Mouse (Mus musculus): ENCODE measurements at regions not wholly inside any gene's neighbourhood (a gene's known extent, or its start where the extent isn't known, plus 50 kb on each side); places are given as distances from the start of the nearest gene placed in this dataset.
"Not testable (repeated sequence)": the region's sequence is repeated elsewhere in the genome, so short reads cannot be mapped to it uniquely, and the experiment has no call there.

GRCm38 (mm10) chr17:4024384-4024783 is 328.3 kb upstream of the Nox3 start:
- Histone ChIP-seq H3K4me2 (replicated peaks) (no peak overlapping the region), H3K9me3 (no peaks in the 10 kb centered on the region), H3K27me3 (no peaks in the 10 kb centered on the region), H3K36me3 (no peaks in the 10 kb centered on the region), H3K9ac (replicated peaks) (no peak overlapping the region), H3K4me3 (replicated peaks) (no peak overlapping the region), H3K4me1 (replicated peaks) (no peaks in the 10 kb centered on the region), H3K27ac (no peak overlapping the region)
- WGBS: 80% methylated on average over 2 of the region's 2 CpGs
- ATAC-seq: no peak

GRCm38 (mm10) chr17:4029202-4029601 is 333.1 kb upstream of the Nox3 start:
- no peaks in the 10 kb centered on the region for H3K27me3 ChIP-seq
- no peak overlapping the region for H3K27ac ChIP-seq
- no peak for ATAC-seq
- H3K36me3 ChIP-seq: no peaks in the 10 kb centered on the region
- H3K4me3 ChIP-seq (replicated peaks): no peak overlapping the region
- 65% methylated on average over 9 of the region's 9 CpGs for WGBS
- H3K4me2 ChIP-seq (replicated peaks): no peak overlapping the region
- no peak overlapping the region for H3K9ac ChIP-seq (replicated peaks)
- no peaks in the 10 kb centered on the region for H3K4me1 ChIP-seq (replicated peaks)
- no peaks in the 10 kb centered on the region for H3K9me3 ChIP-seq

- no peaks in the 10 kb centered on the region for H3K27me3 ChIP-seq
- no peak overlapping the region for H3K4me2 ChIP-seq (replicated peaks)
- WGBS: 62% methylated on average over 3 of the region's 3 CpGs
- ATAC-seq: no peak
- no peaks in the 10 kb centered on the region for H3K9me3 ChIP-seq
- H3K4me1 ChIP-seq (replicated peaks): peaks cover 6% of the 10 kb centered on the region
- no peak overlapping the region for H3K4me3 ChIP-seq (replicated peaks)
- H3K36me3 ChIP-seq: no peaks in the 10 kb centered on the region
- H3K9ac ChIP-seq (replicated peaks): no peak overlapping the region
- no peak overlapping the region for H3K27ac ChIP-seq
Measured at GRCm38 (mm10) chr17:4034816-4035360, 338.8 kb upstream of the Nox3 start.

- Histone ChIP-seq H3K27ac (no peak overlapping the region; the same call in 1 of the 2 replicates), H3K36me3 (no peaks in the 10 kb centered on the region), H3K4me2 (replicated peaks) (no peak overlapping the region), H3K4me1 (replicated peaks) (peaks cover 9% of the 10 kb centered on the region), H3K4me3 (replicated peaks) (no peak overlapping the region), H3K9me3 (no peaks in the 10 kb centered on the region), H3K27me3 (no peaks in the 10 kb centered on the region), H3K9ac (replicated peaks) (no peak overlapping the region)
- WGBS: 22% methylated on average over 5 of the region's 5 CpGs
- ATAC-seq: peak; percentile 60
Measured at GRCm38 (mm10) chr17:4040104-4040664, 344.1 kb upstream of the Nox3 start.

- not testable (repeated sequence) for H3K4me2 ChIP-seq (replicated peaks); H3K4me1 ChIP-seq (replicated peaks); H3K27me3 ChIP-seq; H3K27ac ChIP-seq; H3K9ac ChIP-seq (replicated peaks); H3K36me3 ChIP-seq; ATAC-seq; H3K4me3 ChIP-seq (replicated peaks); H3K9me3 ChIP-seq
Measured at GRCm38 (mm10) chr17:4060186-4060585, 364.1 kb upstream of the Nox3 start.

GRCm38 (mm10) chr17:4073381-4073780 is 377.3 kb upstream of the Nox3 start:
- Histone ChIP-seq H3K9ac (replicated peaks) (no peak overlapping the region), H3K9me3 (no peaks in the 10 kb centered on the region), H3K36me3 (no peaks in the 10 kb centered on the region), H3K27me3 (no peaks in the 10 kb centered on the region), H3K4me3 (replicated peaks) (no peak overlapping the region), H3K4me2 (replicated peaks) (no peak overlapping the region), H3K27ac (no peak overlapping the region), H3K4me1 (replicated peaks) (no peaks in the 10 kb centered on the region)
- ATAC-seq: no peak
- 62% methylated on average over 2 of the region's 2 CpGs for WGBS

- H3K4me2 ChIP-seq (replicated peaks): no peak overlapping the region
- WGBS: 83% methylated on average over 2 of the region's 2 CpGs
- no peaks in the 10 kb centered on the region for H3K27me3 ChIP-seq
- H3K27ac ChIP-seq: no peak overlapping the region
- H3K36me3 ChIP-seq: no peaks in the 10 kb centered on the region
- H3K4me3 ChIP-seq (replicated peaks): no peak overlapping the region
- ATAC-seq: no peak
- no peak overlapping the region for H3K9ac ChIP-seq (replicated peaks)
- no peaks in the 10 kb centered on the region for H3K9me3 ChIP-seq
- no peaks in the 10 kb centered on the region for H3K4me1 ChIP-seq (replicated peaks)
Measured at GRCm38 (mm10) chr17:4080564-4080963, 384.5 kb upstream of the Nox3 start.

- Histone ChIP-seq H3K9ac (replicated peaks) (no peak overlapping the region), H3K27me3 (no peaks in the 10 kb centered on the region), H3K4me2 (replicated peaks) (no peak overlapping the region), H3K4me1 (replicated peaks) (no peaks in the 10 kb centered on the region), H3K27ac (no peak overlapping the region), H3K4me3 (replicated peaks) (no peak overlapping the region), H3K36me3 (no peaks in the 10 kb centered on the region), H3K9me3 (no peaks in the 10 kb centered on the region)
- ATAC-seq: no peak
- 52% methylated on average over 1 of the region's 1 CpGs for WGBS
Measured at GRCm38 (mm10) chr17:4094621-4095020, 398.6 kb upstream of the Nox3 start.

GRCm38 (mm10) chr17:4103321-4103720 is 407.3 kb upstream of the Nox3 start:
- H3K27me3 ChIP-seq: no peaks in the 10 kb centered on the region
- H3K9ac ChIP-seq (replicated peaks): no peak overlapping the region
- WGBS: 92% methylated on average over 3 of the region's 3 CpGs
- no peak overlapping the region for H3K4me3 ChIP-seq (replicated peaks)
- H3K4me2 ChIP-seq (replicated peaks): no peak overlapping the region
- H3K36me3 ChIP-seq: no peaks in the 10 kb centered on the region
- no peak overlapping the region for H3K27ac ChIP-seq
- no peaks in the 10 kb centered on the region for H3K9me3 ChIP-seq
- H3K4me1 ChIP-seq (replicated peaks): no peaks in the 10 kb centered on the region
- no peak for ATAC-seq

- Histone ChIP-seq H3K4me2 (replicated peaks) (no peak overlapping the region), H3K27ac (no peak overlapping the region), H3K9me3 (no peaks in the 10 kb centered on the region), H3K4me3 (replicated peaks) (no peak overlapping the region), H3K9ac (replicated peaks) (no peak overlapping the region), H3K27me3 (no peaks in the 10 kb centered on the region), H3K36me3 (no peaks in the 10 kb centered on the region), H3K4me1 (replicated peaks) (no peaks in the 10 kb centered on the region)
- ATAC-seq: no peak
- WGBS: 61% methylated on average over 3 of the region's 3 CpGs
Measured at GRCm38 (mm10) chr17:4109263-4109662, 413.2 kb upstream of the Nox3 start.

- H3K27me3 ChIP-seq: no peaks in the 10 kb centered on the region
- no peak for ATAC-seq
- no peak overlapping the region for H3K4me3 ChIP-seq (replicated peaks)
- no peak overlapping the region for H3K4me2 ChIP-seq (replicated peaks)
- H3K9me3 ChIP-seq: no peaks in the 10 kb centered on the region
- 85% methylated on average over 4 of the region's 4 CpGs for WGBS
- no peak overlapping the region for H3K9ac ChIP-seq (replicated peaks)
- H3K4me1 ChIP-seq (replicated peaks): no peaks in the 10 kb centered on the region
- H3K36me3 ChIP-seq: no peaks in the 10 kb centered on the region
- no peak overlapping the region for H3K27ac ChIP-seq
Measured at GRCm38 (mm10) chr17:4113021-4113420, 417.0 kb upstream of the Nox3 start.

- no peak for ATAC-seq
- Histone ChIP-seq H3K4me1 (replicated peaks) (no peaks in the 10 kb centered on the region), H3K9me3 (no peaks in the 10 kb centered on the region), H3K4me2 (replicated peaks) (no peak overlapping the region), H3K27me3 (no peaks in the 10 kb centered on the region), H3K36me3 (no peaks in the 10 kb centered on the region), H3K9ac (replicated peaks) (no peak overlapping the region), H3K27ac (no peak overlapping the region), H3K4me3 (replicated peaks) (no peak overlapping the region)
- 82% methylated on average over 3 of the region's 3 CpGs for WGBS
Measured at GRCm38 (mm10) chr17:4116476-4116875, 420.4 kb upstream of the Nox3 start.

GRCm38 (mm10) chr17:4133678-4134077 is 437.6 kb upstream of the Nox3 start:
- Histone ChIP-seq H3K27ac (no peak overlapping the region), H3K9ac (replicated peaks) (no peak overlapping the region), H3K9me3 (no peaks in the 10 kb centered on the region), H3K4me1 (replicated peaks) (no peaks in the 10 kb centered on the region), H3K36me3 (no peaks in the 10 kb centered on the region), H3K27me3 (no peaks in the 10 kb centered on the region), H3K4me2 (replicated peaks) (no peak overlapping the region), H3K4me3 (replicated peaks) (no peak overlapping the region)
- 63% methylated on average over 3 of the region's 3 CpGs for WGBS
- no peak for ATAC-seq

Data from midbrain, embryonic 13.5 days (tissue).